Mouse (Mus musculus) heart, adult 8-10 months (tissue): ENCODE data around the gene Zbtb44. TPM values are rescaled to one million over a fixed set of nuclear protein-coding genes. Genes with fewer than 3 reads are reported as not detected.
"Not testable (repeated sequence)": the region's sequence is repeated elsewhere in the genome, so short reads cannot be mapped to it uniquely, and the experiment has no call there.

Experiments used
- DNase-seq: peaks from one replicate; pipeline ENCODE4 v3.0.0; 2022; ENCODE audit warnings: low spot score
- total RNA-seq, 4 experiments: library from RNA; stranded (reverse); gene quantifications; 2 replicates each; pipeline ENCODE4 v1.2.4; 2022

Gene Zbtb44
- total RNA-seq = 10 to 100 TPM; 28.6 to 36.1 (median 35.0) TPM

GRCm38 (mm10) chr9:31030532-31031413 lies at the start of gene Zbtb44:
Zbtb44 (plus strand) TSS chr9:31030644.
- DNase-seq = peak; percentile 50

- no peak for DNase-seq
Measured at GRCm38 (mm10) chr9:30985782-30986181, 44.7 kb upstream of the Zbtb44 start.

- no peak for DNase-seq
Measured at GRCm38 (mm10) chr9:30993106-30993505, 37.3 kb upstream of the Zbtb44 start.

- no peak for DNase-seq
Measured at GRCm38 (mm10) chr9:30996590-30997562, 33.6 kb upstream of the Zbtb44 start.

DNA sequence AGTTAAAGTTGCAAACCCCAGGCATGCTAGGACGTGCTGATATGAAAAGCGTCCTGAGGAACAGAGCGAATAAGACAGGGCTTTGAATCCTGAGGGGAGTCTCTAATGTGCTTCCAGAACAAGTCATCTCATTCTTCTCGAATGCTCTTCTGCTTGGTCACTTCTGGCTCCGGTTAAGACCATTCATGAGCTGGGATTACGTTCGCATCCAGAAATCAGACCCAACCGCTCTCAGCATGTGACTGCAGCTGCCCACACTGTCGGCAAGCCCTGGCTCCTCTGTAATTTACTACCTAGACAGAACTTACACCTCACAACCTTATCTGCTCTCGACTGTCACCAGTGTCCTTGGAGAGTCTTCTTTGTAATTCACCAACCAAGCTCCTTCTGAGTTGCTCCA lies 29.8 kb upstream of the Zbtb44 start:
- no peak for DNase-seq

- no peak for DNase-seq
Measured at GRCm38 (mm10) chr9:31002528-31002927, 27.9 kb upstream of the Zbtb44 start.

DNA sequence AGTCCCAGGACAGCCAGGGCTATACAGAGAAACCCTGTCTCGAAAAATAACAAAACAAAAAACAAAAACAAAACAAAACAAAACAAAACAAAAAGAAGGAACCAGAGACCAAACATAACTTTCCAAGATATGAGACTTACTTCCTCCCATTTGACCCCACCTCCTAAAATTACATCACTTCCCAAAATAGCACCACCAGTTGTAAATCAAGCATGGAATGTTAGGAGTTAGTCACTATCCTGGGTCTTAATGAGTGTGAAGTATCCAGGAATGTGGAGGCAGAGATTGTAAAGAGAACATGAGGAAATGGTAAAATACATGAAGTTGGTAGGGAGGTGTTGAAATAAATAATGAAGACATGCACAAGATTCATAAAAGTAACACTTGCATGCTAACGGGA lies 21.1 kb upstream of the Zbtb44 start:
- DNase-seq = no peak

- DNase-seq = no peak
Measured at GRCm38 (mm10) chr9:31010040-31010439, 20.4 kb upstream of the Zbtb44 start.

- no peak for DNase-seq
Measured at GRCm38 (mm10) chr9:31010749-31011148, 19.7 kb upstream of the Zbtb44 start.

DNA sequence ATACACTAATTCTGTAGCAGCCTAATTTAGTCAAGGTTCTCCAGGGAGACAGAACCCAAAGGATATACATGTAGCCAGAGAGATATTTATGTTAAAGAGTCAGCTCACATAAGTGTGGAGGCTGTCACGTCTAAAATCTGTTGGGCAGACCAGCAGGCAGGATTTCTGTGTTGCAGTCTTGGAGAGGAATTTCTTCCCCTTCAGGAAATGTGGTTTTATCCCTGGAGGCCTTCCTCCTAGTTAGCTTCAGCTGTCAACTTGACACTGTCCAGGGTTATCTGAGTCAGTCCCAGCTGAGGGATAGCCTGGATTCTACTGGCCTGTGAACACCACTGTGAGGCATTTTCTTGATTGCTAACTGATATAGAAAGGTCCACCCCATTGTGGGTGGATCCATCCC lies 18.9 kb upstream of the Zbtb44 start:
- DNase-seq = peak; percentile 28

DNA sequence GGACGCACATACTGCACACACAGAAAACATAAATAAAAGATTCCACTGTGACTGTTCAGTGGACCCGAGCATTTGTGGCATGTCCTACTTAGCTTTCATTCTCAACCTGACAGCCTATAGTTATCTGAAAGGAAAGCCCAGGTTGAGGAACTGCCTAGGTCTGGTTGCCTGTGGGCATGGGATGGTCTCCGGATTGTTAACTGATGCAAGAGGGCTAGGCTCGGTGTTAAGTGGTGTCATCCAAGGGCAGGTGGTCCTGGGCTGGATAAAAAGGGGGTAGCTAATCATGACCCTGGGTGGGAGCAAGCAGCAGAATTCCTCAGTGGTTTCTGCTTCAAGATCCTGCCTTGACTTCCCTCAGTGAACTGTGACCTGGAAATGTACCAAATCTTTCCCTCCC lies 17.8 kb upstream of the Zbtb44 start:
- no peak for DNase-seq

DNA sequence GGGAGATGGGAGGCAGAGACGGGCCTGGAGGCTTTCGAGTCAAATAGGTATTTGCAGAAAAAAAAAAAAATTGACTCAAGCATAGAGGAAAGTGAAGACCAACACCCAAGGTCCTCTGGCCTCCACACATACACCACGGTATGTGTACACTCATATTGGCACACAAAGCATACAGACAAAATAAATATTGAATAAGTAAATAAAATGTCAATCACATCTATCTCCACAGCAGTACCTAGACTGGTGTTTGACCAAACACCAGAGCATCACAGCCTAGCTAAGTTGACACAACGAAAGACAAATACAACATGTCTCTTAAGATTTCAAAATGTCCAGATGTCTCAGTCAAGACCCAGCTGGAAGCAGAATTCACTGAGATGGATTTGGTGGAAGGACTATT lies 17.0 kb upstream of the Zbtb44 start:
- no peak for DNase-seq

DNA sequence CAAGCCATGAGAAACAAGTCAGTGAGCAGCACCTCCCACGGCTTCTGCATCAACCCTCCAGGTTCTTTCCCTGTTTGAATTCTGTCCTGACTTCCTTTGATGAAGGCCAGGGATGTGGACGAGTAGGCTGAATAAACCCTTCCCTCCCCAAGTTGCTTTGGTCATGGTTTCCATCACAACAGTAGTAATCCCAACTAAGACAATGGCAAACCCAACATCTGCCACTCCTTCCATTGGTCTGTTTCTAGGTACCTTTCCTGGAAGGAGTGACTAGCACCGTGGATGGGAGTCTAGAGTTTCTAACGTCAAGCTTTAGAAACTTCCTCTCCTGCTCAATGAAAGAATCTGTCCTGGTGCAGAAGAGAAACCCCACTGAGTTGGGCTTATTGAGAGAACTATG lies 12.8 kb upstream of the Zbtb44 start:
- DNase-seq = no peak

DNA sequence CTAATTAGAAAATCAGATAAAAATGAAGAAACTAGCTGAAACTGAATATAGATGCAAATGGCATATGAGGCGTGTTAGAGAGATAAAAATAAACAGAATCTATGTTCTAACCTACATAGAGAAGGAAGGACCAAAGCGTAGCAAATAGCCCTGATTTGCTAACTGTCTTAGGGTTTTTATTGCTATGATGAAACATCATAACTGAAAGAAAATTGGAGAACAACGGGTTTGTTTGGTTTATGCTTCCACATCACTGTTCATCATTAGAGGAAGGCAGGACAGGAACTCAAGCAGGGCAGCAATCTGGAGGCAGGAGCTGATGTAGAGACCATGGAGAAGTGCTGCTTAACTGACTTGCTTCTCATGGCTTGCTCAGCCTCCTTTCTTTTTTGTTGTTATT lies 12.3 kb upstream of the Zbtb44 start:
- no peak for DNase-seq

- no peak for DNase-seq
Measured at GRCm38 (mm10) chr9:31018705-31019104, 11.7 kb upstream of the Zbtb44 start.

GRCm38 (mm10) chr9:31028251-31028650 lies 2.2 kb upstream of the Zbtb44 start:
- DNase-seq = no peak

GRCm38 (mm10) chr9:31029751-31030511 lies 513 bp upstream of the Zbtb44 start:
- peak; percentile 94 for DNase-seq

DNA sequence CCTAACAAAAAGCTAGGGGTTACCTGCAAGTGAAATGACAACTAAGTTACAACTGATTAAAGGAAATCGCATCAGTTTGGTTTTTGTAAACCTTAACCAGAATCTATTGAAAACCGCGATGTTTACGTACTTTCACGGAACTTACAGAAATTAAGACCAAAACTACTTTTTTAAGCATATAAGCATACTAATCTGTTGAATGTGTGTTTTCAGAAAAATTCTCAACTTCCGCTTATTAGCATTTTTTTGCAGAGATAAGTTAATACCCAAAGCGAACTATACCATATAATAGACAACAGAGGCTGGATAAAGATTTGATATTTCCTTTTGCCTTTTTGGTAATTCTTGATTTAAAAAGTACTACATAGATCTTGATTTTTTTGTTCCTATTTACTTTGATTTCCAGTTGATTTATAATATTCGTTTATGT lies 985 bp downstream of the Zbtb44 start:
- DNase-seq = no peak

DNA sequence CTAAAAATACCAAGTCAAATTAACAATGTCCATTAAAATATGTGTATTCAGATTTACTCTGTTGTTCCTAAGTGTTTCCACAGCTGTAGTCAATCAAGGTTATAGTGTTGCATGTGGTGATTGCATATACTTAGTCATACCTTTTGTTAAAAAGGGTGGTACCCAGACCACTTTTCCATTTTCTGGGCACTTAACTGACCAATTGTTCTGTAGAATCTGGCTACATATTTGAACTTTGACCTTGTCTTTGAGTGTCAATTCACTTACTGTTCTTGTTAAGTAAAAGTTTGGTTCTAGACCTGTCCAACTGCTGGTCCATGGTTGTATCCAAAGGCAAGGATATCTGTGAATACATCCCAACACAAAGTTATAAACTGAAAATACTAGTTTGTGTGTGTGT lies 2.1 kb downstream of the Zbtb44 start:
- no peak for DNase-seq

GRCm38 (mm10) chr9:31050208-31050607 lies 19.8 kb downstream of the Zbtb44 start:
- DNase-seq = no peak

DNA sequence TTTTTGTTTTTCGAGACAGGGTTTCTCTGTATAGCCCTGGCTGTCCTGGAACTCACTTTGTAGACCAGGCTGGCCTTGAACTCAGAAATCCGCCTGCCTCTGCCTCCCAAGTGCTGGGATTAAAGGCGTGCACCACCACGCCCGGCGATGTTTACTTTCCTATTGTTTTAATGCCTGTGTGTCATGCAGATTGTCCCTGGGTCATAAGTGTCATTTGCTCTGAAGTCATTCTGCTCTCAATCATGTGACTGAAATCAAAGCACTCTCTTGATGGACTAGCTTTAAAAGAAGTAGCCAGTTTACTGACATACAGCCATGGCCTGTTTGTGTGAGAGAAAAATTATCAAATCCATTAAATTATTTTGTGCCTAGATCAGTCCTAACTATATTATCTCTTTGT lies 21.1 kb downstream of the Zbtb44 start:
- not testable (repeated sequence) for DNase-seq

DNA sequence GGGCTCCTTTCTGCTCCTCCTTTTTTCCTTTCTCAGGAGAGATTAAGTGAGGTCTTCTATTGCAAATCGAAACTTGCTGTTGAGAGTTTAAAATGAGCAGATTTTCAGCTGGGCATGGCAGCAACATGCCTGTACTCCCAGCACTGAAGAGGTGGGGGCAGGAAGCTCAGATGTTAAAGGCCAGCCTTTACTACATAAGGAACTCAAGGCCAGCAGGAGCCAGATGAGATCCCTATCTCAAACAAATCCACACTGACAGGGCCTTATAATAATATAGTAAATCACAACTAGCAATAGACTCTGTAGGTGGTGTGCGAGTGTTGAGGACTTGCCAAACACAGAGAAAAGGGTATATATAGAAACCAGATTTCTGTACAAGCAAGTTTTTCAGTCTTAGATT lies 28.3 kb downstream of the Zbtb44 start:
- no peak for DNase-seq
